In genomic region chr1:143984988-143985625, GRCm38 (mm10) we compare ENCODE assay signal across 25 mouse cellular contexts. TPM values are rescaled to one million over a fixed set of nuclear protein-coding genes. Genes with fewer than 3 reads are reported as not detected.
DNase-seq lines count a peak whose midpoint lies in the region; ATAC-seq lines count a peak whose summit lies in the region.
"Had no signal": no experiment of that assay in that cellular context is flagged by ENCODE, and none has a peak within 500 bp of the region (broad histone marks: within the 10 kb centered on the region; RNA-seq: fewer than 3 reads in every experiment).

No protein-coding gene starts in this region.

- no peak overlapping the region for H3K4me2 ChIP-seq in midbrain, embryonic 14.5 days (ENCODE audit: low read length)
- no peak overlapping the region for H3K4me2 ChIP-seq in midbrain, embryonic 16.5 days (ENCODE audit: low read length)
- H3K4me2 ChIP-seq: heart, embryonic 15.5 days; hindbrain, embryonic 14.5 days had no signal

- H3K27ac ChIP-seq in midbrain, embryonic 14.5 days (replicated peaks; ENCODE audit: low read depth, low read length), result no peak overlapping the region
- H3K27ac ChIP-seq in midbrain, embryonic 16.5 days (ENCODE audit: low read length), result no peak overlapping the region
- H3K27ac ChIP-seq: forebrain, embryonic 10.5 days; heart, embryonic 15.5 days; hindbrain, embryonic 14.5 days; kidney, postnatal 0 days; limb, embryonic 10.5 days had no signal

- no peaks in the 10 kb centered on the region for H3K27me3 ChIP-seq in midbrain, embryonic 14.5 days (ENCODE audit: control insufficient read depth, insufficient read depth, low read length)
- H3K27me3 ChIP-seq in midbrain, embryonic 16.5 days (ENCODE audit: control insufficient read depth, insufficient read depth, low read depth, low read length), result no peaks in the 10 kb centered on the region
- H3K27me3 ChIP-seq: heart, embryonic 15.5 days had no signal

- DNase-seq in midbrain, embryonic 14.5 days, result peak; percentile 35
- peak; percentile 70 for DNase-seq in adrenal gland, postnatal 14 days
- no peak for DNase-seq in lung, postnatal 10 days
- no peak for DNase-seq in left cerebral cortex, adult 18-20 months (ENCODE audit: low spot score in 2 of 2)
- DNase-seq: cerebellum, adult 9-10 months; gastrocnemius, postnatal 25 days; heart, postnatal 36 days; kidney, adult 2 months; liver; liver, postnatal 0 days; right cerebral cortex, adult 18-20 months; right cerebral cortex, postnatal 4 days; thymus, adult 18-20 months; thymus, postnatal 36 days had no signal

- H3K9ac ChIP-seq in midbrain, embryonic 14.5 days (replicated peaks; ENCODE audit: low read length), result no peak overlapping the region
- no peak overlapping the region for H3K9ac ChIP-seq in midbrain, embryonic 16.5 days (ENCODE audit: low read depth, low read length)
- H3K9ac ChIP-seq: heart, embryonic 15.5 days; hindbrain, embryonic 14.5 days; liver, postnatal 0 days had no signal

- no peak for ATAC-seq in midbrain, embryonic 14.5 days (ENCODE audit: low FRiP score, low TSS enrichment)
- ATAC-seq in midbrain, embryonic 16.5 days, result no peak
- peak; percentile 72 for ATAC-seq in common myeloid progenitor, adult 5-6 weeks (replicated peaks; ENCODE audit: low read depth, poor library complexity, severe bottlenecking)
- peak; percentile 73 for ATAC-seq in monocyte, adult 5-6 weeks (replicated peaks; ENCODE audit: insufficient number of reproducible peaks, low FRiP score, low TSS enrichment, poor library complexity, severe bottlenecking)
- ATAC-seq: forebrain, embryonic 16.5 days; inflammation-experienced regulatory T-cells, adult 6 months; liver, postnatal 0 days; lung, postnatal 0 days had no signal

- WGBS in midbrain, embryonic 14.5 days, result 76% methylated on average over 6 of the region's 6 CpGs
- WGBS in midbrain, embryonic 16.5 days, result 64% methylated on average over 6 of the region's 6 CpGs

- H3K4me3 ChIP-seq in midbrain, embryonic 14.5 days (replicated peaks; ENCODE audit: low read depth, low read length), result no peak overlapping the region
- no peak overlapping the region for H3K4me3 ChIP-seq in midbrain, embryonic 16.5 days (ENCODE audit: low read depth, low read length)
- H3K4me3 ChIP-seq: forebrain, embryonic 10.5 days; heart, embryonic 15.5 days; limb, embryonic 10.5 days had no signal

- no peaks in the 10 kb centered on the region for H3K9me3 ChIP-seq in midbrain, embryonic 14.5 days (ENCODE audit: control insufficient read depth, low read length)
- no peaks in the 10 kb centered on the region for H3K9me3 ChIP-seq in midbrain, embryonic 16.5 days (replicated peaks; ENCODE audit: control insufficient read depth, low read length, poor library complexity, severe bottlenecking)
- H3K9me3 ChIP-seq: forebrain, embryonic 10.5 days; heart, embryonic 15.5 days; limb, embryonic 10.5 days had no signal

- H3K4me1 ChIP-seq in midbrain, embryonic 14.5 days (ENCODE audit: control insufficient read depth, insufficient read depth, low read length), result no peaks in the 10 kb centered on the region
- H3K4me1 ChIP-seq in midbrain, embryonic 16.5 days (ENCODE audit: control insufficient read depth, insufficient read depth, low read length), result peaks cover 10% of the 10 kb centered on the region
- H3K4me1 ChIP-seq: heart, embryonic 15.5 days had no signal

- H3K36me3 ChIP-seq in midbrain, embryonic 14.5 days (ENCODE audit: control insufficient read depth, insufficient read depth, low read length), result no peaks in the 10 kb centered on the region
- no peaks in the 10 kb centered on the region for H3K36me3 ChIP-seq in midbrain, embryonic 16.5 days (ENCODE audit: control insufficient read depth, insufficient read depth, low read length)
- H3K36me3 ChIP-seq: forebrain, embryonic 10.5 days; heart, embryonic 15.5 days; limb, embryonic 10.5 days had no signal

RNA-seq across cellular contexts. Expression of gene Rgs2, which starts 18.9 kb away (rescaled TPM):
- 123 and 132 TPM in 2 replicates for polyA plus RNA-seq in midbrain, embryonic 14.5 days (2014; fragmentation: Nextera tagmentation; extraction: Ambion mirVana)
- polyA plus RNA-seq in midbrain, embryonic 16.5 days (2015; fragmentation: Nextera tagmentation; extraction: Ambion mirVana), result 133 and 147 TPM in 2 replicates
- 381 and 470 TPM in 2 replicates for total RNA-seq in adrenal gland, postnatal 14 days (2021)
- total RNA-seq in common myeloid progenitor, adult 5-6 weeks (2017), result 98.6 and 123 TPM in 2 replicates
- total RNA-seq in monocyte, adult 5-6 weeks (2017), result 463 to 869 TPM (median 773 TPM) in 3 replicates
- total RNA-seq in left cerebral cortex, adult 18-20 months (2021), result 10 to 100 TPM; 79.8 to 88.8 TPM

Comparison
In these comparisons a context has a peak if more than half of its experiments do, and no peak if none do; other contexts are left out.
1. ATAC-seq: peak in common myeloid progenitor, adult 5-6 weeks (single experiment) and monocyte, adult 5-6 weeks (single experiment); none in midbrain, embryonic 14.5 days (single experiment) and midbrain, embryonic 16.5 days (single experiment).
2. DNase-seq: peak in midbrain, embryonic 14.5 days (single experiment) and adrenal gland, postnatal 14 days (single experiment); none in lung, postnatal 10 days (single experiment) and left cerebral cortex, adult 18-20 months (0 of 2).